Mouse (Mus musculus) hindbrain, embryonic 16.5 days (tissue): ENCODE measurements around the gene Tmed9. TPM values are rescaled to one million over a fixed set of nuclear protein-coding genes. Genes with fewer than 3 reads are reported as not detected.
A peak's percentile ranks its signal among the peaks of the same experiment; 100 is the strongest.

Experiments
- ATAC-seq: fragments of 200-750 bp; cut with Nextera tagmentation; 2 replicates; pipeline ENCODE4 v1.8.0; 2017; ENCODE audit warnings: moderate TSS enrichment, moderate library complexity
- H3K27ac ChIP-seq: fragments of 300-500 bp; sonication (generic); 2 replicates; pipeline ENCODE4 v1.5.1; 2014; ENCODE audit warnings: low read depth, mild to moderate bottlenecking, control low read depth, low read length, moderate library complexity
- H3K27me3 ChIP-seq: fragments of 300-500 bp; sonication (generic); replicated peaks from 2 replicates; pipeline ENCODE4 v1.6.1; 2014; ENCODE audit warnings: low read length; ENCODE audit not compliant: control insufficient read depth, insufficient read depth
- H3K36me3 ChIP-seq: fragments of 300-500 bp; sonication (generic); 2 replicates; pipeline ENCODE4 v1.6.1; 2014; ENCODE audit warnings: mild to moderate bottlenecking, low read length, moderate library complexity, mixed read lengths; ENCODE audit not compliant: control insufficient read depth, insufficient read depth
- H3K4me1 ChIP-seq: fragments of 300-500 bp; sonication (generic); 2 replicates; pipeline ENCODE4 v1.6.1; 2014; ENCODE audit warnings: low read depth, low read length; ENCODE audit not compliant: control insufficient read depth, insufficient read depth
- H3K4me2 ChIP-seq: fragments of 300-500 bp; sonication (generic); 2 replicates; pipeline ENCODE4 v1.6.1; 2014; ENCODE audit warnings: mild to moderate bottlenecking, low read length, control low read depth, moderate library complexity
- H3K4me3 ChIP-seq: fragments of 300-500 bp; sonication (generic); 2 replicates; pipeline ENCODE4 v1.5.1; 2014; ENCODE audit warnings: mild to moderate bottlenecking, low read length, control low read depth, moderate library complexity
- H3K9ac ChIP-seq: fragments of 300-500 bp; sonication (generic); 2 replicates; pipeline ENCODE4 v1.6.1; 2014; ENCODE audit warnings: low read depth, mild to moderate bottlenecking, control low read depth, low read length, moderate library complexity
- H3K9me3 ChIP-seq: fragments of 300-500 bp; sonication (generic); 2 replicates; pipeline ENCODE4 v1.6.1; 2014; ENCODE audit warnings: mild to moderate bottlenecking, low read length, moderate library complexity; ENCODE audit not compliant: control insufficient read depth
- WGBS: fragments of 180-500 bp; shearing (Covaris S2); extraction: QIAGEN DNeasy Blood & Tissue Kit; methylation state at CpG from one replicate; pipeline ENCODE4 v1.1.7; 2014; 5-methylcytosine and 5-hydroxymethylcytosine counted together
- polyA plus RNA-seq: library from polyadenylated mRNA; unstranded; fragments of >200 nt; fragmentation: Nextera tagmentation; extraction: Ambion mirVana; gene quantifications from 2 replicates; pipeline ENCODE4 v1.2.1, GENCODE M21; 2015

Gene Tmed9
- polyA plus RNA-seq, 1 experiment from 2014 or later = 102 TPM

DNA sequence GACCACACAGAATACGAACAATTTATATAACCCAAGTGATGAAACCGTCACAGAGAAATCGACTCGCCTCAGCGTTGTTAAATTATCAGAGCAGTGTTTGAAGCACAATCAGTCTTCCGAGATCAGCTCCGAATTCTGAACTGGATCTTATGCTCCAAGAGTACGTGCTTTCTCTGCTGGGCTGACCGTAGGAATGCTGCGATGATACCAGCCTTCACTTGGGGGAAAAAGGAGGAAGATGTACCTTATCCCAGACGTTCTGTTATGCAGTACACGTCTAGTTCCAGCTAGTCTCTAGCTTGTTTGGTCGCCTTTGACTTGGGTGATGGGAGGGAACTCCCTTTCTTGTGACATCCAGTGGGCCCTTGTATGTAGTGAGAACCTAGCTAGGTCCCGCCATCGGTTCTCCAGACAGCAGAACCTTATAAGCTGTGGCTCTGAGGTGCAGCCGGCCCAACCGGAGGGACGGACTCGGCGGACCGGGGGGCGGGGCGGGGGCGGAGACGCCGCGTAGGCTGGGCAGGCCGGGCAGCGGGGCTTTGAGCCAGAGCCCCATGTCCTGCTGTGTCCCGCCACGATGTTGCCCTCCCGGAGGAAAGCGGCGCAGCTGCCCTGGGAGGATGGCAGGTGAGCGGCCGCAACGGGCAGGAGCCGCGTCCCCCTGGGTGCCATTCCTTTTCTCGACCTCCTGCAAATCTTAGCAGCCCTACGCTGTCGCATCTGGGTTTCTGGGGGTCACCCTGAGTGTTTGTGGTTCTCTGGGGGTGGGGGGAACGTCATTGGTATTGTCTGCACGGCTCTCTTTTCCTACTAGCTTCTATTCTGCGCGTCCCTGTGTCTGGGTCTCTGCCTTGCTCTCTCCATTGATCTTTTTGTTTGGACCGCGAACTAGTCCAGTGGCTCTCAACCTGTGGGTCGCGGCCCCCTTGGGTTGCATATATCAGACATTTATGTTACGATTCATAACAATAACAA is 26.3 kb downstream of the Tmed9 start, which contains the start of gene B4galt7:
Gene B4galt7 (plus strand): TSS at position 331 of the 975 bp plus-strand sequence.
- H3K9me3 ChIP-seq = no peaks in the 10 kb centered on the region
- H3K4me3 ChIP-seq = peak within 1 kb of the TSS; percentile 86
- 9% methylated on average over 47 of the region's 51 CpGs for WGBS
- H3K27ac ChIP-seq = peak within 1 kb of the TSS; percentile 80
- H3K27me3 ChIP-seq = no peaks in the 10 kb centered on the region
- H3K4me2 ChIP-seq = peak within 1 kb of the TSS; percentile 76
- peak; percentile 92 for ATAC-seq
- peaks cover 18% of the 10 kb centered on the region for H3K4me1 ChIP-seq
- peaks cover 33% of the 10 kb centered on the region for H3K36me3 ChIP-seq
- H3K9ac ChIP-seq = peak within 1 kb of the TSS; percentile 91

DNA sequence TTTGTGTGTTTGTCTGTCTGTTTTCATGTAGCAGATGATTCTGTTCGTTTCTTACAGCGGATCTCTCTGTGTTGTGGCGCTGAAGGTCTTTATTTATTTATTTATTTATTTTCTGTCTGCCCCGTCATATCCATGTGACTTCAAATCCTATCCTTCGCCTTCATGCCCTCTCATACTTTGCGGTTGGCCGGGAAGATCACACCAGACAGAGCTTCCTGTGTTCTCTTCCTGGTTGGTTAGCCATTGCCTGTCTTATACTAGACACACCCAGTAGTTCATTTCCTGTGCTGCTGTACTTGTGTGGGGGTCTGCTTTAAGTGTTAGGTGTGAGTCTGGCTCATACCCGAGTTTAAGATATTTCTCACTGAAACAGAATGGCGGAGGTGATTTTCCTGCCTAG is 27.1 kb downstream of the Tmed9 start:
- WGBS = 15% methylated on average over 9 of the region's 9 CpGs
- peak overlapping the region; percentile 91 for H3K9ac ChIP-seq
- ATAC-seq = peak; percentile 35; the same call in 1 of the 2 replicates

DNA sequence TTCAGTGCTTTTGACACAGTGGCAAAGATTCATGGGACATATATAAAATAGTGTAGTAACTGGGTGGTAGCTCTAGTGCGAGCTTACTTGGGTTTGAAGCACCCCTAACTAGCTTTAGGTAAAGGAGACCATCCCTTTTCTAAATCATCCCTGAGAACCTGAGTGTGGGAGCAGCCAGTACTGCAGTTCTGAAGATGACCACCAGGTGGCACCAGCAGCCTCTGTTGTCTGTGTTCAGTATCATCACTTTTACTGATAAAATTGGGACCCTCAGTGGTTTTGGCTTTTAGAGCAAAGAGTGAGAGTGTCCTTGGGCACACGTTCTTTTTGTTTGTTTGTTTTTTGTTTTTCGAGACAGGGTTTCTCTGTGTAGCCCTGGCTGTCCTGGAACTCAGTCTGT is 28.1 kb downstream of the Tmed9 start:
- peaks cover 18% of the 10 kb centered on the region for H3K4me1 ChIP-seq
- no peak overlapping the region for H3K27ac ChIP-seq
- 5% methylated on average over 3 of the region's 3 CpGs for WGBS
- no peak for ATAC-seq
- no peaks in the 10 kb centered on the region for H3K27me3 ChIP-seq
- H3K4me2 ChIP-seq = peak overlapping the region; percentile 36; the same call in 1 of the 2 replicates
- no peak overlapping the region for H3K9ac ChIP-seq
- H3K9me3 ChIP-seq = no peaks in the 10 kb centered on the region
- H3K4me3 ChIP-seq = no peak overlapping the region
- H3K36me3 ChIP-seq = peaks cover 20% of the 10 kb centered on the region

More for the DNA sequence above, 27.1 kb downstream of the Tmed9 start:
- H3K4me3 ChIP-seq = peak overlapping the region; percentile 86
- H3K4me1 ChIP-seq = peaks cover 18% of the 10 kb centered on the region
- H3K4me2 ChIP-seq = peak overlapping the region; percentile 76
- no peaks in the 10 kb centered on the region for H3K9me3 ChIP-seq
- peaks cover 26% of the 10 kb centered on the region for H3K36me3 ChIP-seq
- H3K27ac ChIP-seq = no peak overlapping the region
- H3K27me3 ChIP-seq = no peaks in the 10 kb centered on the region

DNA sequence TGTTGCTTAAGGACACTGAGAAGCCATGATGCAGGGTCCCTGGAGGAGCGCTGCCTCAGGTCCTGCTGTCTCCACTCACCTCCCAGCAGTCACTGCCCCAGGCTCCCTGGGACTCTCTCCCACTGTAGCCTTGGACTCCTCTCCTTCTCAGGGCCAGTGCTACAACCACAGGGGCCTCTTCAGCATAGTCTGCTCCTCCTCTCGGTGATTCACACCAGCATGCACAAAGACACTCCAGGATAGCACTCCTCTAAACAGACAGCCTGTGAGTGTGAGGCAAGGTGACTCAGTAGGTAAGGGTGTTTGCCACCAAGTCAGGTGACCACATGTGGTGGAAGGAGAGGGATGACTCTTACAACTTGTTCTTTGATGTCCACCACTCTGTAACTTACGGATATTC is 31.1 kb downstream of the Tmed9 start:
- no peak overlapping the region for H3K9ac ChIP-seq
- H3K4me2 ChIP-seq = no peak overlapping the region
- no peak overlapping the region for H3K4me3 ChIP-seq
- no peak overlapping the region for H3K27ac ChIP-seq
- no peaks in the 10 kb centered on the region for H3K9me3 ChIP-seq
- peaks cover 13% of the 10 kb centered on the region for H3K4me1 ChIP-seq
- no peak for ATAC-seq
- H3K27me3 ChIP-seq = no peaks in the 10 kb centered on the region
- WGBS = 89% methylated on average over 3 of the region's 3 CpGs
- H3K36me3 ChIP-seq = peaks cover 20% of the 10 kb centered on the region

DNA sequence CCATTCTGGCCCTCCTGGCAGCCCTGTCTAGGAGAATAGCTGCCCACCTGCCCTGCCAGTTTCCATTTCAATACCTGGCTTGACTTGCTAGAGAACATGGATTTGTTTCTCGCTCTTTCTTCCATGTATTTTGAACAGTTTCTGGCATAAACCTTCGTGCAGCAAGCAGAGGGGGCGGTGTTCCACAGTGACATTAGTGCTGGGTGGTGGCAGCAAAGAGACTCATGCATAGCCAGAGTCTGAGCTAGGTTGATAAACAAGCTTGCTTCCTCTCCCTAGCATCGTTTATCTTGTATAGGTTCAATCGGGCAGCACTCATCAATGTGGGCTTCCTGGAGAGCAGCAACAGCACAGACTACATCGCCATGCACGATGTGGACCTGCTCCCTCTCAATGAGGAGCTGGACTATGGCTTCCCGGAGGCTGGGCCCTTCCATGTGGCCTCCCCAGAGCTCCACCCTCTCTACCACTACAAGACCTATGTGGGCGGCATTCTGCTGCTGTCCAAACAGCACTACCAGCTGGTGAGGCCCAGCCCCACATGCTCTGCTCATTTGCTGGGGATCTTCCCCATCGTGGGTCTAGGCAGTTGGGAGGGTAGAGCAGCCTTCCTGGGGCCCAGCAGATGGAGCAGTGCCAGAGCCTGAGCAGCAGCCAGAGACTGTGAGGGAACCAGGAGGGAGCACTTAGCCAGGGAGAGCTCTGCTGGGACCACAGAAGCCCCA is 33.5 kb downstream of the Tmed9 start:
- Histone ChIP-seq H3K4me3 (no peak overlapping the region), H3K4me2 (no peak overlapping the region), H3K36me3 (peaks cover 23% of the 10 kb centered on the region), H3K27ac (no peak overlapping the region), H3K4me1 (peaks cover 2% of the 10 kb centered on the region; the same call in 1 of the 2 replicates), H3K9me3 (no peaks in the 10 kb centered on the region), H3K9ac (no peak overlapping the region), H3K27me3 (no peaks in the 10 kb centered on the region)
- 85% methylated on average over 10 of the region's 10 CpGs for WGBS
- ATAC-seq = no peak

DNA sequence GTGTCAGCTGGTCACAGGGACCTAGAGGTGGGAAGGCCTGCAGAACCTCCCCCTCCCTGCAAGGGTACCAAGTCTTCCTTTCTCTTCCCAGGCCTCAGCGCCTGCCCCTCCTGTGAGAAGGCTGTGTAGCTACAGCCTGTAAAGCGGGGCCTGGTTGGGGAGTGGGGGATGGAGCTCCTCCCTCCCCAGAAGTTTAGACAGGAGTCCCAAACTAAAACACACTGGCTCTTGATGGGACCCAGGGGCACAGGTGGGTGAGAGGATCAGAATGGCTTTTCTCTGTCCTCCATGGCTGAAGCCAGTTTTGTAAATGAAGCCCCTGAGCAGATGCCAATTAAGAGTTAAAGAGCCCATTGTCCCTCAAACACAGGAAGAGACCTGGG is 34.1 kb downstream of the Tmed9 start:
- H3K36me3 ChIP-seq = peaks cover 23% of the 10 kb centered on the region
- no peak overlapping the region for H3K4me3 ChIP-seq
- H3K4me2 ChIP-seq = no peak overlapping the region
- H3K27me3 ChIP-seq = no peaks in the 10 kb centered on the region
- no peak for ATAC-seq
- H3K4me1 ChIP-seq = no peaks in the 10 kb centered on the region
- no peak overlapping the region for H3K27ac ChIP-seq
- H3K9me3 ChIP-seq = no peaks in the 10 kb centered on the region
- H3K9ac ChIP-seq = no peak overlapping the region
- WGBS = 90% methylated on average over 2 of the region's 2 CpGs

DNA sequence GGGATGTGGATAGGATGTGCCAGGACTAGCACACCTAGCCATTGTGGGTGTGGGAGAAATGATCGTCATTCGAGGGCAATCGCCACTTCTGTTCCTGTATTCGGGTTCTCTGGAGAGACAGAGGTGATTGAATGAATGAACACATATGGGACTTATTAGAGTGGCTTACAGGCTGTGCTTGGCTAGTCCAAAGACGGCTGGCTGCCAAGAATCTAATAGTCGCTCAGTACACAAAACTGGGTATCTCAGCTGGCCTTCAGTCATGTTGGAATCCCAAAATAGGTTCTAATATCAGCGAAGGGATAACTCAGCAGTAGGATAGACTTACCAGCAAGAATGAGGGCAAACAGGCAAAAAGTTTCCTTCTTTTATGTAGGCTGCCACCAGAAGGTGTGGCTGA is 38.5 kb downstream of the Tmed9 start:
- WGBS = 91% methylated on average over 7 of the region's 7 CpGs
- Histone ChIP-seq H3K4me2 (no peak overlapping the region), H3K9ac (no peak overlapping the region), H3K9me3 (no peaks in the 10 kb centered on the region), H3K36me3 (peaks cover 14% of the 10 kb centered on the region), H3K27ac (no peak overlapping the region), H3K4me1 (no peaks in the 10 kb centered on the region), H3K4me3 (no peak overlapping the region), H3K27me3 (no peaks in the 10 kb centered on the region)
- no peak for ATAC-seq

DNA sequence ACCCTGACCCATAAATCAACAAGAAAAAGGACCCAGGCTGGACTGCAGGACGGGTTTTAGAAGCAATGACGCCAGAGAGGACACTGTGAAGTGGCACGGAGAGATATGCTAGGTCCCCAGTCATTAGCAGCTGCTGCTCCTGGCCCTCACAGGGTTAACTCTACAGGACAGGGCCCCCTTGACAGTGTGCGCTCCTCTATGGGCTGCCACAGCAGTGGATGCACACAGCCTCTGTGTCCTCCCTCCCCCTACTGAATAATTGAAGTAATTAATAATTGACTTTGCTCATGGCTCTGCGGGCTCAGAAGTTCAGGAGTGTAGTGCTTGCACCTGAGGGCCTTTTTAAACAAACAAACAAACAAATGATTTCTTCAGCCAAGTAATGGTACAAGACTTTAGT is 39.9 kb downstream of the Tmed9 start:
- 46% methylated on average over 5 of the region's 5 CpGs for WGBS
- ATAC-seq = no peak
- Histone ChIP-seq H3K4me1 (no peaks in the 10 kb centered on the region), H3K4me2 (no peak overlapping the region), H3K9ac (no peak overlapping the region), H3K36me3 (peaks cover 6% of the 10 kb centered on the region), H3K27ac (no peak overlapping the region), H3K9me3 (no peaks in the 10 kb centered on the region), H3K4me3 (no peak overlapping the region), H3K27me3 (no peaks in the 10 kb centered on the region)

DNA sequence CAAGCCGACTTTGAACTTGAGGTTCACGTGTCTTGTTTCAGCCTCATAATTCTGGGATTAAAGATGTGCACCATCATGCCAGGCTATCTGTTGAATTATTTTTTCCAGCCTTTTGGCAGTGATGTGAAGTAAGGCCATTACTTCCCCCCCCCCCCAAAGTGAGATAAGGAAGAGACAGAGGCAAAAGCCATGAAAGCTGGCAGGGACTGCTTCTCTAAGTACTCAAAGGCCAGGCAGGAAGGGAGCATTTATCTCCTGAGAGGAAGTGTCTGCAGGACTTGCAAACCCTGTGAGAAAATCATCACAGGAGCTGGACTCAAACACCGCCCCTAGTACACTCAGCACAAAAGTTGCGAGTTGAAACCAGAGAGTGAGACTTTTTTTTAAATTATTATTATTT is 45.8 kb downstream of the Tmed9 start:
- Histone ChIP-seq H3K4me1 (peaks cover 13% of the 10 kb centered on the region), H3K9ac (no peak overlapping the region)

More for the DNA sequence above, 45.8 kb downstream of the Tmed9 start:
- H3K4me2 ChIP-seq = no peak overlapping the region
- ATAC-seq = no peak
- WGBS = 94% methylated on average over 4 of the region's 4 CpGs
- no peak overlapping the region for H3K4me3 ChIP-seq
- H3K36me3 ChIP-seq = no peaks in the 10 kb centered on the region
- H3K27me3 ChIP-seq = no peaks in the 10 kb centered on the region
- no peaks in the 10 kb centered on the region for H3K9me3 ChIP-seq
- no peak overlapping the region for H3K27ac ChIP-seq
